Comparison of ENCODE assay signal across 22 mouse cellular contexts in the genomic region with DNA sequence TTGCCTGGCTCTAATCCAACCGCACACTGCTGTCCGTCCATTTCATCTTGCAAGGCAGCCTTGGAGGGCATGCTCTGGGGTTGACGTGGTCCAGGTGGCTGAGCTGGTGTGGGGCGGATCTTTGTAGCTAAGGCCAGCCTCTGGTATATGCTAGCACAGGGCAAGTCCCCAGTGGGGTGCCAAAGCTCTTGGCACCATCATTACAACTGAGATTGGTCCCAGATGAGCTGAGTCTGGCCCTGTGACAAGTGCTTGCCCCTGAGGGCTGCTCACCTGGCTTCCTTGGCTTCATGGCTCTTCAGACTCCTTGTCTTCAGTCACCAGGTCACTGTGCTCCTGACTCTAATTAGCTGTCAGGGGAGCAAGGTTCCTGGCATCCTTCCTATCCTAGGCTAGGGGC.
DNase-seq lines count a peak whose midpoint lies in the region; ATAC-seq and TF ChIP-seq lines count a peak whose summit lies in the region.
"Had no signal": no experiment of that assay in that cellular context is flagged by ENCODE, and none has a peak within 500 bp of the region (broad histone marks: within the 10 kb centered on the region; RNA-seq: fewer than 3 reads in every experiment).

No protein-coding gene starts in this region.

- H3K4me2 ChIP-seq in liver, postnatal 0 days (ENCODE audit: low read depth, low read length) = no peak overlapping the region
- no peak overlapping the region for H3K4me2 ChIP-seq in liver, embryonic 12.5 days
- H3K4me2 ChIP-seq: embryonic facial prominence, embryonic 12.5 days; forebrain, embryonic 12.5 days; hindbrain, embryonic 12.5 days had no signal

- no peaks in the 10 kb centered on the region for H3K27me3 ChIP-seq in liver, postnatal 0 days (ENCODE audit: insufficient read depth, low read length)
- peaks cover 37% of the 10 kb centered on the region for H3K27me3 ChIP-seq in liver, embryonic 12.5 days (replicated peaks)
- H3K27me3 ChIP-seq: embryonic facial prominence, embryonic 12.5 days; Patski had no signal

- no peak overlapping the region for H3K4me3 ChIP-seq in liver, postnatal 0 days (ENCODE audit: low read depth, low read length)
- no peak overlapping the region for H3K4me3 ChIP-seq in liver, embryonic 12.5 days
- H3K4me3 ChIP-seq: embryonic facial prominence, embryonic 12.5 days; forebrain, embryonic 12.5 days; heart, embryonic 10.5 days; hindbrain, embryonic 12.5 days had no signal

- H3K9me3 ChIP-seq in liver, postnatal 0 days (ENCODE audit: low read length) = no peaks in the 10 kb centered on the region
- no peaks in the 10 kb centered on the region for H3K9me3 ChIP-seq in liver, embryonic 12.5 days (replicated peaks)
- H3K9me3 ChIP-seq: embryonic facial prominence, embryonic 12.5 days; forebrain, embryonic 12.5 days; hindbrain, embryonic 12.5 days had no signal

- no peak for TF ChIP-seq EP300 in liver, postnatal 0 days (IDR thresholded peaks at IDR 0.05; ENCODE audit: low read depth)

- H3K9ac ChIP-seq in liver, postnatal 0 days (replicated peaks) = no peak overlapping the region
- H3K9ac ChIP-seq in liver, embryonic 12.5 days = no peak overlapping the region
- H3K9ac ChIP-seq: embryonic facial prominence, embryonic 12.5 days; forebrain, embryonic 12.5 days; hindbrain, embryonic 12.5 days had no signal

- H3K36me3 ChIP-seq in liver, postnatal 0 days (replicated peaks; ENCODE audit: insufficient read depth, low read length) = no peaks in the 10 kb centered on the region
- no peaks in the 10 kb centered on the region for H3K36me3 ChIP-seq in liver, embryonic 12.5 days
- H3K36me3 ChIP-seq: embryonic facial prominence, embryonic 12.5 days; forebrain, embryonic 12.5 days; heart, embryonic 10.5 days; hindbrain, embryonic 12.5 days had no signal

- TF ChIP-seq CTCF in liver, postnatal 0 days (IDR thresholded peaks at IDR 0.05; ENCODE audit: low read depth) = no peak

- H3K4me1 ChIP-seq in liver, postnatal 0 days (ENCODE audit: insufficient read depth) = peaks cover 23% of the 10 kb centered on the region
- peaks cover 8% of the 10 kb centered on the region; the same call in 1 of the 2 replicates for H3K4me1 ChIP-seq in liver, embryonic 12.5 days
- H3K4me1 ChIP-seq: forebrain, embryonic 12.5 days had no signal

- DNase-seq in adrenal gland, postnatal 14 days = peak; percentile 68
- DNase-seq in adrenal gland, adult 8-10 months = no peak
- peak; percentile 10 to 18 for DNase-seq in cerebellum, postnatal 36 days
- no peak for DNase-seq in cerebellum, adult 11 months
- no peak for DNase-seq in liver, postnatal 0 days
- DNase-seq in fat pad, adult 2 months (ENCODE audit: extremely low read depth, low read depth, low spot score) = peak; percentile 81
- DNase-seq: cerebellum, adult 8-10 months; gastrocnemius, postnatal 10 days; heart, adult 18-20 months; heart, postnatal 10 days; heart, postnatal 4 days had no signal

- 79% methylated on average over 4 of the region's 4 CpGs for WGBS in liver, postnatal 0 days (ENCODE audit: insufficient replicate concordance)
- 69% methylated on average over 4 of the region's 4 CpGs for WGBS in liver, embryonic 12.5 days (ENCODE audit: insufficient replicate concordance)

- H3K27ac ChIP-seq in liver, postnatal 0 days (ENCODE audit: low read depth) = peak overlapping the region; percentile 96
- H3K27ac ChIP-seq in liver, embryonic 12.5 days = no peak overlapping the region
- H3K27ac ChIP-seq: embryonic facial prominence, embryonic 12.5 days; forebrain, embryonic 12.5 days; heart, embryonic 10.5 days; hindbrain, embryonic 12.5 days had no signal

- ATAC-seq in liver, postnatal 0 days = no peak
- no peak for ATAC-seq in liver, embryonic 12.5 days
- ATAC-seq: activated CD4-positive, CD25-positive, alpha-beta regulatory T cell, adult 4 months; forebrain, embryonic 16.5 days; hindbrain, embryonic 16.5 days; inflammation-experienced regulatory T-cells, adult 6 months; intestine, postnatal 0 days; Patski had no signal

Comparison
In these comparisons a context has a peak if more than half of its experiments do, and no peak if none do; other contexts are left out.
1. DNase-seq: peak in adrenal gland, postnatal 14 days (single experiment), cerebellum, postnatal 36 days (2 of 2) and fat pad, adult 2 months (single experiment); none in adrenal gland, adult 8-10 months (single experiment), cerebellum, adult 11 months (single experiment) and liver, postnatal 0 days (single experiment).